19 mouse cellular contexts compared by ENCODE assay signal in genomic region chr2:19699573-19700295, GRCm38 (mm10). TPM values are rescaled to one million over a fixed set of nuclear protein-coding genes. Genes with fewer than 3 reads are reported as not detected.
DNase-seq lines count a peak whose midpoint lies in the region; ATAC-seq and TF ChIP-seq lines count a peak whose summit lies in the region.
"Had no signal": no experiment of that assay in that cellular context is flagged by ENCODE, and none has a peak within 500 bp of the region (broad histone marks: within the 10 kb centered on the region; RNA-seq: fewer than 3 reads in every experiment).

No protein-coding gene starts in this region.

- H3K79me2 ChIP-seq in MEL (ENCODE audit: control insufficient read depth, insufficient read depth, low read length, poor library complexity): no peaks in the 10 kb centered on the region

- H3K4me1 ChIP-seq in heart, embryonic 12.5 days (replicated peaks): peaks cover 19% of the 10 kb centered on the region
- H3K4me1 ChIP-seq in MEL (ENCODE audit: control insufficient read depth in 1 of 2, insufficient read depth in 2 of 2, low read length in 2 of 2): no peaks in the 10 kb centered on the region; a peak in 1 of 4 replicates
- H3K4me1 ChIP-seq in liver, embryonic 14.5 days (replicated peaks; ENCODE audit: control insufficient read depth in 2 of 2, insufficient read depth in 2 of 2, low read length in 1 of 2): peaks cover 18 to 26% of the 10 kb centered on the region in 2 experiments; a peak in 3 of 4 replicates
- H3K4me1 ChIP-seq in forebrain, embryonic 16.5 days (replicated peaks; ENCODE audit: control insufficient read depth, insufficient read depth, low read length): 0 out of 2 replicates have a peak, but pooled peaks cover 6% of the 10 kb centered on the region
- H3K4me1 ChIP-seq: embryonic facial prominence, embryonic 12.5 days had no signal

- WGBS in heart, embryonic 12.5 days: 77% methylated on average over 4 of the region's 4 CpGs
- 31% methylated on average over 4 of the region's 4 CpGs for WGBS in liver, embryonic 14.5 days (ENCODE audit: insufficient replicate concordance)
- 94% methylated on average over 4 of the region's 4 CpGs for WGBS in forebrain, embryonic 16.5 days

- no peak for TF ChIP-seq RAD21 in MEL (IDR thresholded peaks at IDR 0.05; ENCODE audit: low read depth, low read length)

- H3K27ac ChIP-seq in heart, embryonic 12.5 days (ENCODE audit: poor library complexity, severe bottlenecking): no peak overlapping the region
- no peak overlapping the region for H3K27ac ChIP-seq in MEL (ENCODE audit: control insufficient read depth, low read depth, low read length)
- H3K27ac ChIP-seq in liver, embryonic 14.5 days: peak overlapping the region; percentile 76
- H3K27ac ChIP-seq in forebrain, embryonic 16.5 days (ENCODE audit: low read length): no peak overlapping the region
- H3K27ac ChIP-seq: embryonic facial prominence, embryonic 12.5 days had no signal

- no peak for DNase-seq in heart, adult 9 months (ENCODE audit: low spot score in 2 of 2)
- peak; percentile 14 for DNase-seq in MEL (ENCODE audit: low read depth, low spot score)
- DNase-seq in liver, embryonic 14.5 days (ENCODE audit: low read depth in 3 of 3, low spot score in 3 of 3): peak; percentile 52 to 67 (median 66)
- no peak for DNase-seq in urinary bladder, postnatal 4 days (ENCODE audit: low spot score in 2 of 2)
- no peak for DNase-seq in ovary, postnatal 36 days (ENCODE audit: low spot score)
- DNase-seq: adrenal gland, postnatal 36 days; cerebellum, adult 9-10 months; forebrain, postnatal 0 days; heart, postnatal 4 days; kidney, adult 2 months; kidney, postnatal 36 days; lung, postnatal 14 days; right cerebral cortex, adult 18-20 months had no signal

- no peaks in the 10 kb centered on the region for H3K9me3 ChIP-seq in heart, embryonic 12.5 days (replicated peaks)
- H3K9me3 ChIP-seq in MEL (replicated peaks; ENCODE audit: insufficient read depth, low read length): no peaks in the 10 kb centered on the region
- H3K9me3 ChIP-seq in liver, embryonic 14.5 days (ENCODE audit: control insufficient read depth, low read length): no peaks in the 10 kb centered on the region
- no peaks in the 10 kb centered on the region for H3K9me3 ChIP-seq in forebrain, embryonic 16.5 days (ENCODE audit: control insufficient read depth, low read length)
- H3K9me3 ChIP-seq: embryonic facial prominence, embryonic 12.5 days; G1E had no signal

- TF ChIP-seq EP300 in MEL (IDR thresholded peaks at IDR 0.05; ENCODE audit: low read depth in 1 of 2, low read length in 2 of 2): 0 out of 4 replicates have a peak, but pooled peaks of 1 of the 2 experiments have one; percentile 23
- TF ChIP-seq EP300 in liver, embryonic 14.5 days (IDR thresholded peaks at IDR 0.05; ENCODE audit: low read depth): peak; percentile 85

- no peak for TF ChIP-seq CTCF in MEL (IDR thresholded peaks at IDR 0.05 in 2 of 3, conservative IDR thresholded peaks at IDR 0.05 in 1 of 3; ENCODE audit: control insufficient read depth in 1 of 3, insufficient read depth in 1 of 3, low read depth in 2 of 3, low read length in 3 of 3, poor library complexity in 1 of 3, severe bottlenecking in 1 of 3)
- TF ChIP-seq CTCF in liver, embryonic 14.5 days (IDR thresholded peaks at IDR 0.05; ENCODE audit: low read depth): no peak

- H3K4me3 ChIP-seq in heart, embryonic 12.5 days: no peak overlapping the region
- no peak overlapping the region for H3K4me3 ChIP-seq in MEL (ENCODE audit: control insufficient read depth in 1 of 2, insufficient read depth in 1 of 2, low read depth in 2 of 2, low read length in 2 of 2)
- H3K4me3 ChIP-seq in liver, embryonic 14.5 days (ENCODE audit: insufficient read depth in 1 of 2, low read depth in 2 of 2, low read length in 2 of 2): no peak overlapping the region
- no peak overlapping the region for H3K4me3 ChIP-seq in forebrain, embryonic 16.5 days (replicated peaks; ENCODE audit: low read length)
- H3K4me3 ChIP-seq: embryonic facial prominence, embryonic 12.5 days had no signal

- ATAC-seq in heart, embryonic 12.5 days (ENCODE audit: insufficient number of reproducible peaks, low FRiP score): peak; percentile 76
- peak; percentile 95 for ATAC-seq in erythroblast, adult 5-6 weeks (replicated peaks; ENCODE audit: low FRiP score, poor library complexity, severe bottlenecking)
- peak; percentile 99 for ATAC-seq in liver, embryonic 14.5 days (ENCODE audit: insufficient read depth)
- no peak for ATAC-seq in forebrain, embryonic 16.5 days
- ATAC-seq: forebrain, postnatal 0 days; hindbrain, embryonic 16.5 days had no signal

- no peaks in the 10 kb centered on the region for H3K27me3 ChIP-seq in heart, embryonic 12.5 days (replicated peaks)
- H3K27me3 ChIP-seq in MEL (ENCODE audit: control insufficient read depth in 1 of 2, insufficient read depth in 2 of 2, low read length in 2 of 2): no peaks in the 10 kb centered on the region
- no peaks in the 10 kb centered on the region for H3K27me3 ChIP-seq in liver, embryonic 14.5 days (ENCODE audit: control insufficient read depth, insufficient read depth, low read length)
- H3K27me3 ChIP-seq in forebrain, embryonic 16.5 days (replicated peaks; ENCODE audit: control insufficient read depth, insufficient read depth, low read length): no peaks in the 10 kb centered on the region
- H3K27me3 ChIP-seq: embryonic facial prominence, embryonic 12.5 days had no signal

- TF ChIP-seq POLR2A in MEL (IDR thresholded peaks at IDR 0.05; ENCODE audit: control insufficient read depth in 1 of 2, insufficient read depth in 1 of 2, low read depth in 1 of 2, low read length in 2 of 2, poor library complexity in 1 of 2): no peak

- no peak overlapping the region for H3K4me2 ChIP-seq in heart, embryonic 12.5 days
- H3K4me2 ChIP-seq in liver, embryonic 14.5 days (ENCODE audit: low read depth): peak overlapping the region; percentile 34
- H3K4me2 ChIP-seq in forebrain, embryonic 16.5 days (ENCODE audit: low read length): no peak overlapping the region
- H3K4me2 ChIP-seq: embryonic facial prominence, embryonic 12.5 days had no signal

- no peak overlapping the region for H3K9ac ChIP-seq in heart, embryonic 12.5 days
- no peak overlapping the region for H3K9ac ChIP-seq in MEL (ENCODE audit: control insufficient read depth, low read depth, low read length, poor library complexity, severe bottlenecking)
- H3K9ac ChIP-seq in liver, embryonic 14.5 days (replicated peaks): peak overlapping the region; percentile 7
- no peak overlapping the region for H3K9ac ChIP-seq in forebrain, embryonic 16.5 days (replicated peaks; ENCODE audit: low read depth, low read length)
- H3K9ac ChIP-seq: embryonic facial prominence, embryonic 12.5 days; forebrain, postnatal 0 days had no signal

- H3K36me3 ChIP-seq in heart, embryonic 12.5 days: no peaks in the 10 kb centered on the region
- no peaks in the 10 kb centered on the region for H3K36me3 ChIP-seq in MEL (ENCODE audit: control insufficient read depth in 1 of 2, insufficient read depth in 2 of 2, low read length in 2 of 2)
- H3K36me3 ChIP-seq in liver, embryonic 14.5 days (replicated peaks; ENCODE audit: control insufficient read depth, insufficient read depth, low read depth): no peaks in the 10 kb centered on the region
- H3K36me3 ChIP-seq in forebrain, embryonic 16.5 days (ENCODE audit: control insufficient read depth, insufficient read depth): no peaks in the 10 kb centered on the region
- H3K36me3 ChIP-seq: embryonic facial prominence, embryonic 12.5 days; G1E had no signal

TF ChIP-seq in MEL, 35 proteins besides CTCF, POLR2A, EP300 and RAD21:
- TF ChIP-seq MEF2A (IDR thresholded peaks at IDR 0.05; ENCODE audit: extremely low read depth, insufficient replicate concordance, low read depth, low read length, poor library complexity, severe bottlenecking) (no peak), GATA1 (IDR thresholded peaks at IDR 0.05; ENCODE audit: low read depth, low read length) (0 out of 2 replicates have a peak, but pooled peaks have one; percentile 13), NRF1 (IDR thresholded peaks at IDR 0.05; ENCODE audit: insufficient read depth, low read depth, low read length, poor library complexity, severe bottlenecking) (no peak), RCOR1 (IDR thresholded peaks at IDR 0.05; ENCODE audit: low read depth, low read length) (no peak), CHD1 (IDR thresholded peaks at IDR 0.05; ENCODE audit: low read depth, low read length) (no peak), NELFE (IDR thresholded peaks at IDR 0.05; ENCODE audit: low read depth, low read length) (no peak), TBP (IDR thresholded peaks at IDR 0.05; ENCODE audit: low read depth, low read length) (no peak), TAL1 (IDR thresholded peaks at IDR 0.05; ENCODE audit: low read length) (peak; percentile 47), TCF12 (IDR thresholded peaks at IDR 0.05; ENCODE audit: low read depth, low read length) (peak; percentile 48), SIN3A (IDR thresholded peaks at IDR 0.05; ENCODE audit: low read length) (no peak), MAZ (IDR thresholded peaks at IDR 0.05; ENCODE audit: low read depth, low read length) (no peak), USF1 (IDR thresholded peaks at IDR 0.05; ENCODE audit: low read depth, low read length) (no peak), BHLHE40 (IDR thresholded peaks at IDR 0.05; ENCODE audit: borderline replicate concordance, low read depth, low read length) (no peak), MXI1 (IDR thresholded peaks at IDR 0.05; ENCODE audit: low read depth, low read length) (no peak), E2F4 (IDR thresholded peaks at IDR 0.05; ENCODE audit: borderline replicate concordance, low read depth, low read length) (no peak)

RNA-seq across cellular contexts. Expression of gene Otud1, which starts 42.2 kb away (rescaled TPM):
- polyA plus RNA-seq in heart, embryonic 12.5 days (2016; fragmentation: Nextera tagmentation; extraction: Ambion mirVana): 11.6 and 12.3 TPM in 2 replicates
- total RNA-seq in MEL (2012; rRNA removed): 0.27 and 0.29 TPM in 2 replicates
- polyA plus RNA-seq in MEL (2012; ENCODE audit: insufficient read depth in 1 of 2, insufficient read length in 2 of 2, low read depth in 1 of 2, low replicate concordance in 2 of 2, missing spikeins in 1 of 2): under 1 TPM in 1 of 2 experiments, not detected in 1; 0.45 TPM
- 1.3 and 5.6 TPM in 2 replicates for total RNA-seq in erythroblast, adult 5-6 weeks (2015; ENCODE audit: low replicate concordance)
- total RNA-seq in erythroblast, adult 5-6 weeks (2017; ENCODE audit: low replicate concordance): 2.1 and 2.8 TPM in 2 replicates
- polyA plus RNA-seq in liver, embryonic 14.5 days (2012; rRNA removed): 0.47 and 0.65 TPM in 2 replicates
- polyA plus RNA-seq in liver, embryonic 14.5 days (2014; fragmentation: Nextera tagmentation; extraction: Ambion mirVana): 0.44 and 1.0 TPM in 2 replicates
- polyA plus RNA-seq in forebrain, embryonic 16.5 days (2015; fragmentation: Nextera tagmentation; extraction: Ambion mirVana): 1.6 and 2.1 TPM in 2 replicates
- polyA plus RNA-seq: G1E had no signal

Comparison
In these comparisons a context has a peak if more than half of its experiments do, and no peak if none do; other contexts are left out.
1. DNase-seq: peak in MEL (single experiment) and liver, embryonic 14.5 days (3 of 3); none in heart, adult 9 months (0 of 2), urinary bladder, postnatal 4 days (0 of 2) and ovary, postnatal 36 days (single experiment).